Mouse (Mus musculus): Measurements from ENCODE around the gene Map3k5. TPM values are rescaled to one million over a fixed set of nuclear protein-coding genes. Genes with fewer than 3 reads are reported as not detected.
A peak's percentile ranks its signal among the peaks of the same experiment; 100 is the strongest.
"Not testable (repeated sequence)": the region's sequence is repeated elsewhere in the genome, so short reads cannot be mapped to it uniquely, and the experiment has no call there.

Gene Map3k5
- 10 to 100 TPM; 22.6 to 23.5 TPM for total RNA-seq (2021)

DNA sequence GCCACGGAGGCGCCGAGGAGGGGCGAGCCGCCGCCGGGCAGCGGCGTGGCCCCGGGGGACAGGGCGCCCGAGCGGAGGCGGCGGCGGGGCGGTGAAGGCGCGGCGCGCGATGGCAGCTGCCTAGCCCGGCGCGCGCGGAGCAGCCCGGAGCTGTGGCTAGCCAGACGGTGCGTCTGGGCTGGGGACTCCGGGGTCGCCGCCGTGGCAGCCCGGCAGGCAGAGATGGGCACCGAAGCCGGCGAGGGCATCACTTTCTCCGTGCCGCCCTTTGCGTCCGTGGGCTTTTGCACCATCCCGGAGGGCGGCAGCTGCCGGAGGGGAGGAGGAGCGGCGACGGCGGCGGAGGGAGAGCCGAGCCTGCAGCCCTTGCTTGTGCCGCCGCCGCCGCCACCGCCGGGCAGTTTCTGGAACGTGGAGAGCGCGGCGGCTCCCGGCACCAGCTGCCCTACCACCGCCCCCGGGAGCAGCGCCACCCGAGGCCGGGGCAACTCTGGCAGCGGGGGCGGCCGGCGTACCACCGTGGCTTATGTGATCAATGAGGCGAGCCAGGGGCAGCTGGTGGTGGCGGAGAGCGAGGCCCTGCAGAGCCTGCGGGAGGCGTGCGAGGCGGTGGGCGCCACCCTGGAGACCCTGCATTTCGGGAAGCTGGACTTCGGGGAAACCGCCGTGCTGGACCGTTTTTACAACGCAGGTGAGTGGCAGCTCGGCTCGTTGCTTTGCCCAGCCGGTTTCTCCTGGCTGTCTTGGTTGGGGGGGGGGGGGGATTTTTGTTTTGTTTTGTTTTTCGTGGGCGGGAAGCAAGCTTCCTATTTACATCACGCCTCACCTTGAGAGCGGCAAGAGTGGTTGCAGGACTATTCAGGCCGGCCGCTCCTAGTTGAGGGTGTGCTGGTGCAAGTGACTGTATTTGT, at the start of gene Map3k5:
Gene Map3k5 (plus strand): TSS at position 89 of the 911 bp plus-strand sequence.
- peak; percentile 21 to 44 for DNase-seq (ENCODE audit: extremely low spot score in 1 of 2, low spot score in 1 of 2)

DNA sequence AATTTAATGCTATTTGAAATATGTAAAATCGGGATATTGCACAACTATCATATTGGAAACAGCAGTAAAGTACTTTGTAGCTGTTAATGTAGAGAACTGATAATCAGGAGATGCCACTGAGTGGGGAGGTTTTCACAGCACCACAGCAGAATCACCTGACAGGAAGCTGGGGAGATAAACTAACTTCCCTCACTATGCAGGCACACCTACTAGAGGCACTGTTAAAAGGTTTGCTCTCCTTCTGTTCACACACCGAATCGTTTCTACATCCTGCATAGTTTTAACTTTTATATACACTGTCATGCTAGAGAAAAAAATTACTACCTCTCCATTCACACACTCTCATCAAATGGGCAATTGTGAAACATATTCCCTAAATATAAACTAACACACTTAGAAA, 48.0 kb upstream of the Map3k5 start:
- no peak for DNase-seq (ENCODE audit: extremely low spot score in 1 of 2, low spot score in 1 of 2)

- no peak for DNase-seq (ENCODE audit: extremely low spot score in 1 of 2, low spot score in 1 of 2)
Measured at GRCm38 (mm10) chr10:19889908-19890307, 44.4 kb upstream of the Map3k5 start.

- no peak for DNase-seq (ENCODE audit: extremely low spot score in 1 of 2, low spot score in 1 of 2)
Measured at GRCm38 (mm10) chr10:19891686-19892085, 42.6 kb upstream of the Map3k5 start.

DNA sequence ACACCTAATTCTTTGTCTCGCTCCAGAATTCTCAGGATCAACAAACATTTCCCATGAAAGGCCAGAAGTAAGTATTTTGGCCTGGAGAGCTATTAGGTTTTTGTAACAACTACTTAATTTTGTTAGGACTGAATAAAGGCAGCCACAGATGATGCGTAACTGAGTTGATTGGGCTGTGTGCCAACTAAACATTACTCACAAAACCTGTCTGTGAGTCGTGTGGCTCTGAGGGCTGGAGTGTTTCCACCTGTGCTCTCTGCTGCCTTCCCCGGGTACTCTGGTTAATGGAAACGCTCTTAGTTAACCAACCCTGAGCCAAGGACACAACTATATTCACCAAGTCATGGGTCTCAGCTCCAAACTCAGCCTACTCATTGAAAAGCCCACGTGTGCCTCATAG, 41.1 kb upstream of the Map3k5 start:
- no peak for DNase-seq (ENCODE audit: extremely low spot score in 1 of 2, low spot score in 1 of 2)

GRCm38 (mm10) chr10:19893976-19894375, 40.3 kb upstream of the Map3k5 start:
- DNase-seq (ENCODE audit: extremely low spot score in 1 of 2, low spot score in 1 of 2), result peak in 1 of 2 experiments; percentile 54

GRCm38 (mm10) chr10:19900191-19900590, 34.1 kb upstream of the Map3k5 start:
- no peak for DNase-seq (ENCODE audit: extremely low spot score in 1 of 2, low spot score in 1 of 2)

DNA sequence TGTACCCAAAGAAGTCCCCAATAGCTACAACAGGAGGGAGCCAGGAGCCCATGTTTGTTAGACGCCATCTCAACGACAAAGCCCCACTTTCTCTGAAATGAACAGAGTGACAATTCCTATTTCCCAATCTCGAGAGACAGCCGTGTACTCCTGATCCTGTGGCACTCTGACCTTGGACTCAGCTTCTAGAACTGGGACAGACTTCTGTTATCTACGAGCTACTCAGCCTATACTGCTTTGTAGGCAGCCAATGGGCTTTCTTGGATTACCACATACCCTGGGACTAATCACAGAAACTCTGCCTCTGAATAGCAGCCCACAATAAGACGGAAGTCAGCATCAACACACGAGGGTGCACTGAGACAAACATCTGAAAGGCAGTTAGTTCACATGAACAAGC, 32.3 kb upstream of the Map3k5 start:
- DNase-seq (ENCODE audit: extremely low spot score in 1 of 2, low spot score in 1 of 2), result no peak

DNA sequence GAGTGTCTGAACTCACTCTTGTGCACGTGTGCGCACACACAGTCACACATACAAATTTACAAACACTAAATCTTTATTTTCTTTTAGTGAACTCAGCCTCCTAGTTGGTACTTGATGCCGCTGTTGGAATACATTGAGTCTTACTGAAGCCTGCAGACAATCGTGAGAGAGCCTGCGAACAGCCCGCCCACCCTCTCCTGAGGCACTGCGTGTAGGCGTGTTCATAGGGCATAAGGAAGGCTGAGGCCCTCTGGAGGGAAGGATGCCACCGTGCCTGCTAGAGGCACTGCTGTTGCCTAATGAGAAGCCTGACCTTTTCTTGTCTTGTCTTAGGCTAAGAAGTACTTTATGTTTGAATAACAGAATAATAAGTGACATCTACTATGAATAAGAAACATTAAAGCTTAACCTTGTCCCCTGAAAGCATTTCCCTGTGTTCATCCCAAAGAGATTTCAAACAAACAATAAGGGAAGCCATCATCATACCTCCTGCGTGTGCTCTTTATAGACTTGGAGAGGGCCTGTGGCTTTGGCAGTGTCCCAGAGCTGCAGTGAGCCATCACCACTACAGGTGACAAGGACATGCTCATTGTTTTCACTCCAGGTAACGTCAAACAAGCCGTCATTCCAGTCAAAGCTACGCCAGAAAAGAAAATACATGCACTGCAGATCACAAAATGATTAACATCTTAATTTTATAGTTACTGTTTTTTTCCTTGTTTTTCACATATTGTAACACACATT, 30.0 kb upstream of the Map3k5 start:
- DNase-seq (ENCODE audit: extremely low spot score in 1 of 2, low spot score in 1 of 2), result no peak

DNA sequence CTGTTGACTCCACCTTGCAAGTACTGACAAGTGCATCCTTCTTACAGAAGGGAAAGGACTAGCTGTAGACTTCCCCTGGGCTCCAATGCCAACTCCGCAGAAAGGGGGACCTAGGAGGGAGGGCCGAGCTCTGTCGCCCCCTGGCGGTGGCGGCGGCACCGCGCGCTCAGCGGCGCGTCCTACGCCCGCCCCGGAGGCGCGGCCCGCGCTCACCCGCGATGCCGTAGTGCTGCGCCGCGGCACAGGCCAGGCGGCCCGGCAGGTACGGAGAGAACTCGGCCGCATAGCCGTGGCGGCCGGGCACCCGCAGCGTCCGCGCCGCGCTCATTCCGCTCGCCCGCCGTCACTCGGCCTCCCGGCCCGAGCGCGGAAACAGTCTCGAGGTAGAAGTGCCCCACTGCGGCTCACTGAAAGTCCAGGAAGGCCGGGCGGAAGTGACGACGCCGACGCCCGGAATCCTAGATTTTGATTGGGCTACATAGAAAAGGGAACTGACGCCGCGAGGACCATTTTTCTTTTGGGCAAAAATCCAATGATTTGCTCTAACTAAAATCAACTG, 26.9 kb upstream of the Map3k5 start, which contains the start of gene Pex7:
Gene Pex7 (minus strand): TSS at position 444 of the 559 bp plus-strand sequence.
- peak; percentile 94 to 97 for DNase-seq (ENCODE audit: extremely low spot score in 1 of 2, low spot score in 1 of 2)

DNA sequence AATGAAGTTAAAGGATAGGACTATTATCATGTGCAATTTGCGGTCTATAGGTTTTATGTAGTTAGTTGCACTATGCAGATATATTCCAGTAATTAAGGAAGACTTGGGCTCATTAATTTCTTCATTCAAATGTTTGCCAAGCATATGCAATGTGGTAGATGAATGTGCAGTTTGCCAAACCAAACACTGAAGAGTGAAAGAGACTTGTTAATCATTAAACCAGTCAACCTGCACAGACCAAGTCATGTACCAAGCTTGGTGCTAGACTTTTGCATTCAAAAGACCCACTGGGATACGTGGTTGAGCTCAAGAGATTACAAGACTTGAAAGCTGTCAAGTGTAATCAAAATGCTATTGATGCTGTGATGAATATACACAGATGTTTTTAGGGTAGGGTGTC, 26.2 kb upstream of the Map3k5 start:
- DNase-seq (ENCODE audit: extremely low spot score in 1 of 2, low spot score in 1 of 2), result no peak

- DNase-seq (ENCODE audit: extremely low spot score in 1 of 2, low spot score in 1 of 2), result no peak
Measured at GRCm38 (mm10) chr10:19910516-19910915, 23.8 kb upstream of the Map3k5 start.

DNA sequence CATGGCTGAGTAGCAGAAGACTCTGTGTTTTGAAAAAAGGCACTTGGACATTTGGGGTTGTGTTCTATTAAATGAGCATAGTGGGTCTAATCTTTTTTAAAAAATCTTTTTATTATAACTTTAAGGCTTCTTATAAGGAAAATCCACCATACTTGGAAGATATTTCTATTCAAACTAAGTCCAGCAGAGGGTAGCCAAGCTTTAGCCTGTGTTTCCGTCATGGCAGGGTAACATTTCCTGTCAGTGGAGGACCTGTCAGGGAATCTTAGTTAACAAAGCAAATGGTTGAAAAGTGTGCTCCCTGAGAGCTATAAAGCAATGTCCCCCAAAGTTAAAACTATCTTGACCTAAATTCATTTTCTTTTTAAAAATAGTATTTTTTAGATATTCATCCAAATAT, 22.7 kb upstream of the Map3k5 start:
- DNase-seq (ENCODE audit: extremely low spot score in 1 of 2, low spot score in 1 of 2), result no peak

DNA sequence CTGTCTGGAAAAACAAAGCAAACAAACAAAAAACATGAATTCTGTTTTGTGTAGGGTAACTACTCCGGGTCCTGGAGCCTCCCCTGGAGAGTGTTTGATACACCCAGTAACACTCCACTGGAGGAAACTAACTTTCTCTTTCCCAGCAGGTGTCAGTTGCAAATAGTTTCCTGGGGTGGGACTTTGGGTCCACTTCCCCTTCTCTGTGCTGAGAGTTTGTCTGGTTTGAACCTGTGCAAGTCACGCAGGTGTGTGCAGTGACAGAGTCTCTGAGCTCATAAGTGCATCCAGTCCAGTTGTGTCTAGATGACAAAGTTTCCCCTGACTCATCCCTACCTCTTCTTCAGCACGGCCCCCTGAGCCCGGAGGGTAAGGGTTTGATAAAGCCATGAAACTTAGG, 20.5 kb upstream of the Map3k5 start:
- no peak for DNase-seq (ENCODE audit: extremely low spot score in 1 of 2, low spot score in 1 of 2)

GRCm38 (mm10) chr10:19915301-19915700, 19.0 kb upstream of the Map3k5 start:
- DNase-seq (ENCODE audit: extremely low spot score in 1 of 2, low spot score in 1 of 2), result peak in 1 of 2 experiments; percentile 46

DNA sequence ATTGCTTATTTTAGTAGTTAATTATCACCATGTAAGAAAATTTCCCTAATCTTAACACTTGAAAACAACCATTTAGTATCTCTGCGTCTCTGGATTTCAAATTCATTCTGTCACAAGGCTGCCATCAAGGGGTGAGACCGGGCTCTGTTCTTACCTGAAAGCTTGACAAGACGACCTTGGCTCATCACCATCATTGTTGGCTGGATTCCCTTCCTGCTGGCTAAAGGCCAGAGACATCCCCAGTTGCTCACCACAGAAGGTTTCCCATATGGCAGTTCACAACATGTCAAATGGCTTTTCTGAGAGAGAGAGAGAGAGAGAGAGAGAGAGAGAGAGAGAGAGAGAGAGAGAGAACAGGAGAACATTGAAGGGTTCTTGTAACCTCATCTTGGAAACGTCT, 11.9 kb upstream of the Map3k5 start:
- DNase-seq (ENCODE audit: extremely low spot score in 1 of 2, low spot score in 1 of 2), result no peak

DNA sequence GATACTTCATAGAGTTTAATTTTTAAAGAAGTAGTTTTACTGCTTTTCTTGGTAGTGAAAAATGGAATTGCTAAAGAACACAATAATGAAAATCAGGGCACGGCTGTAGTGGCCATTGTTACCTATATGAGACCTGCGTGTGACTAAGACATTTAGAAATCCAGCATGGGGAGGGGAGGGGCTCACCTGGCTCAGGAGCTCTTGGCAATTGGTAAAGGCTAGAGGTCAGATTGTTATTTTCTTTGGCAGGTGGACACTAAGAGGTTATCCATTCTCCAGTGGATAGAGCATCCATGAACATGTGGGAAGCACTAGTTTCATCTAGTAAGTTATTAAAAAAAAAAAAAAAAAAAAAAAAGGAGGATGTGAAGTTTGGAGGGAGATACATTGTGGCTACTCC, 10.0 kb upstream of the Map3k5 start:
- no peak for DNase-seq (ENCODE audit: extremely low spot score in 1 of 2, low spot score in 1 of 2)

- not testable (repeated sequence) for DNase-seq (ENCODE audit: extremely low spot score in 1 of 2, low spot score in 1 of 2)
Measured at GRCm38 (mm10) chr10:19926391-19926897, 7.8 kb upstream of the Map3k5 start.

DNA sequence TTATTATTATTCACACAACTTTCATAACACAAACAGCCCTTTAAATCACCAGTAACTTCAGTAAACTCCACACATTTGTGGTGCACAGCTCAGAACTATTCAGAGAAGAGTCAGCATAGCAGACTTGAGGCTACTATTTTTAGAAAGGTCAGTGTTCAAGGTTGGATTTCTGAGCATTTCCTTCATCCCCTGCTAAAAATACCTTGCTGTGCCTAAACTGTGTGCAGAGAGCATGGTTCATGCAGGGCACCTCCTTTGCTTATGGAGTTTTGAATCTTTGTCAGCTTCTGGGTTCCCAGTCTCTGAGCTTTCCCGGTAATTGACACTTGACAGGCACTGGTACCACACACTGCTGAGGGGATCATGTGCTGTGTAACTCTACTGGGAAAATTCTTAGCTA, 6.1 kb upstream of the Map3k5 start:
- no peak for DNase-seq (ENCODE audit: extremely low spot score in 1 of 2, low spot score in 1 of 2)

GRCm38 (mm10) chr10:19932986-19933385, 1.3 kb upstream of the Map3k5 start:
- no peak for DNase-seq (ENCODE audit: extremely low spot score in 1 of 2, low spot score in 1 of 2)
